Mouse (Mus musculus) c-Kit-positive CD71-positive TER-119-positive erythroid progenitor cells, embryonic 14.5 days (primary cell): ENCODE results near the gene Tfb2m.

ENCODE experiments used
- DNase-seq: peaks from one replicate; pipeline ENCODE4 v3.0.0-alpha.2; 2013; ENCODE audit warnings: low spot score

Tfb2m gene

GRCm38 (mm10) chr1:179545768-179546550 lies at the start of gene Tfb2m, which contains the start of gene Cnst:
Tfb2m (minus strand) TSS chr1:179546267.
Cnst (plus strand) TSS chr1:179546370.
- DNase-seq = peak; percentile 96

GRCm38 (mm10) chr1:179592972-179593371 lies 46.9 kb upstream of the Tfb2m start:
- no peak for DNase-seq

GRCm38 (mm10) chr1:179592143-179592542 lies 46.1 kb upstream of the Tfb2m start:
- no peak for DNase-seq

- no peak for DNase-seq
Measured at GRCm38 (mm10) chr1:179591639-179592038, 45.6 kb upstream of the Tfb2m start.

GRCm38 (mm10) chr1:179588230-179588629 lies 42.2 kb upstream of the Tfb2m start:
- no peak for DNase-seq

- DNase-seq = no peak
Measured at GRCm38 (mm10) chr1:179586430-179587095, 40.5 kb upstream of the Tfb2m start.

- no peak for DNase-seq
Measured at GRCm38 (mm10) chr1:179585646-179586045, 39.6 kb upstream of the Tfb2m start.

GRCm38 (mm10) chr1:179584220-179584619 lies 38.2 kb upstream of the Tfb2m start:
- no peak for DNase-seq

- DNase-seq = no peak
Measured at GRCm38 (mm10) chr1:179583090-179583489, 37.0 kb upstream of the Tfb2m start.

GRCm38 (mm10) chr1:179582021-179582433 lies 36.0 kb upstream of the Tfb2m start:
- DNase-seq = no peak

GRCm38 (mm10) chr1:179581422-179581821 lies 35.4 kb upstream of the Tfb2m start:
- no peak for DNase-seq

GRCm38 (mm10) chr1:179580200-179580599 lies 34.1 kb upstream of the Tfb2m start:
- DNase-seq = no peak

- DNase-seq = no peak
Measured at GRCm38 (mm10) chr1:179578625-179579024, 32.6 kb upstream of the Tfb2m start.

- no peak for DNase-seq
Measured at GRCm38 (mm10) chr1:179573650-179574206, 27.7 kb upstream of the Tfb2m start.

- no peak for DNase-seq
Measured at GRCm38 (mm10) chr1:179571686-179572085, 25.6 kb upstream of the Tfb2m start.

GRCm38 (mm10) chr1:179570482-179570881 lies 24.4 kb upstream of the Tfb2m start:
- DNase-seq = no peak

- no peak for DNase-seq
Measured at GRCm38 (mm10) chr1:179568690-179569398, 22.8 kb upstream of the Tfb2m start.

- no peak for DNase-seq
Measured at GRCm38 (mm10) chr1:179567558-179567957, 21.5 kb upstream of the Tfb2m start.

- DNase-seq = no peak
Measured at GRCm38 (mm10) chr1:179563926-179564325, 17.9 kb upstream of the Tfb2m start.

- DNase-seq = no peak
Measured at GRCm38 (mm10) chr1:179563211-179563610, 17.1 kb upstream of the Tfb2m start.

- no peak for DNase-seq
Measured at GRCm38 (mm10) chr1:179560845-179561430, 14.9 kb upstream of the Tfb2m start.
